Mouse (Mus musculus) spleen, postnatal 4 days (tissue): ENCODE data around the gene Slc16a14.

Experiments
- DNase-seq, 2 experiments: peaks; one replicate each; pipeline ENCODE4 v3.0.0; 2022; ENCODE audit warnings: low spot score in 2 of 2

Gene Slc16a14

GRCm38 (mm10) chr1:84866706-84867230 lies 68.2 kb downstream of the Slc16a14 start:
- DNase-seq = no peak

GRCm38 (mm10) chr1:84866231-84866630 lies 68.7 kb downstream of the Slc16a14 start:
- DNase-seq = no peak

DNA sequence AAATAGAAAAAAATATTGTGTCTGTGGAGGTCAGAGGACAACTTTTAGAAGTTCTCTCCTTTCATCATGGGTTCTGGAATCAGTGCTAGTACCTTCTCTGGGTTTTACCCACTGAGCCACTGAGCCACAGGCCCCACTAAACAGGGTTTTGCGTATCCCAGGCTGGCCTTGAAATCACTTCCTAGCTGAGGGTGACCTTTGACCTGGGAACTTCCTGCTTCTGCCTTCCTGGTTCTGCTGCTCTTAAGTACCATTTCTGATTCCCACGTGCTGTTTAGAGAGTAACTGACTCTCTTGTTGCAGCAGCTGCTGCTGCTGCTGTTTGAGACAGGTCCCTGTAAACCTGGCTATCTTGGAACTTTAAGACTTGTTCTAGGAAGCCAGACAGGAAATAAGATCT lies 70.3 kb downstream of the Slc16a14 start:
- DNase-seq = no peak

DNA sequence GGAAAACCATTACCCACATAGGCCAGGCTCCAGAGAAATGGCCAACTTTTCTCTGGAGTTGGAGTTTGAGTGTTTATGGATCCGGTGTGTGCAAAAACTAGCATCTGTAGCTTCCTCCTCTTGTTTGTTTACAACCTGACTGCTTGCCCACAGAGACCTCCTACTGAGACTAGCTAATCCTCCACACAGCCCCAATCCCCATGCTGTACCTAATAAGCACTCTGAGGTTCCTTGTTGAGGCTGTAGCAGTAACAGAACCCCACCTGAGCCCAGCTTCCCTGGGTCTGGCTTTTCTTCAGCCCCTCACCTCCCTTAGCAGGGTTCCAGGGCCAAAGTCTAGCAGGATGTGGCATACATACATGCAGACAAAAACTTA lies 73.7 kb downstream of the Slc16a14 start:
- DNase-seq = no peak

GRCm38 (mm10) chr1:84860360-84861254 lies 74.3 kb downstream of the Slc16a14 start:
- DNase-seq = no peak

DNA sequence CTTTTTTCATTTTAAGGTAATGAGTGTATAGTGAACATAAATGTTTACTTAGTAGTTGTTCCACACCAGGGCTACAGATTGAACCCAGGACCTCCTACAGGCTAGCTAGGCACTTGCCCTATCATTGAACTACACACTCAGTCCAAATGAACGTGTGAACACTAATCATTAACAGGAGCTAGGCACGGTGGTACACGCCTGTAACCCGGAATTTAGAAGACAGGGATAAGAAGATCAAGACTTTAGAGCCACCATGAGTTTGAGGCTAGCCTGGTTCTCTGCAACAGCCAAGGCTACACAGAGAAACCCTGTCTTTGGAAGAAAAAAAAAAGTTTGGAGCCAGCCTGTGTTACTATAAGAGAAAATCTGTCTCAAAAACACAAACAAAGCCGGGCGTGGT lies 75.3 kb downstream of the Slc16a14 start:
- no peak for DNase-seq
